Mouse (Mus musculus): ENCODE data around the gene Lacc1.
"Not testable (repeated sequence)": the region's sequence is repeated elsewhere in the genome, so short reads cannot be mapped to it uniquely, and the experiment has no call there.

Gene Lacc1

GRCm38 (mm10) chr14:77036226-77037046 is at the start of gene Lacc1, which contains the start of gene Ccdc122:
Gene Lacc1, minus strand, starts transcription at chr14:77036904.
Gene Ccdc122, plus strand, starts transcription at chr14:77036772.
- DNase-seq (ENCODE audit: low spot score in 2 of 2) = peak; percentile 77 to 86

- DNase-seq (ENCODE audit: low spot score in 2 of 2) = no peak
Observed at GRCm38 (mm10) chr14:77081248-77081647, 44.5 kb upstream of the Lacc1 start.

GRCm38 (mm10) chr14:77069361-77069760 is 32.7 kb upstream of the Lacc1 start:
- DNase-seq (ENCODE audit: low spot score in 2 of 2) = no peak

GRCm38 (mm10) chr14:77053288-77053687 is 16.6 kb upstream of the Lacc1 start:
- DNase-seq (ENCODE audit: low spot score in 2 of 2) = no peak

- no peak for DNase-seq (ENCODE audit: low spot score in 2 of 2)
Observed at GRCm38 (mm10) chr14:77037832-77038425, 1.2 kb upstream of the Lacc1 start.

GRCm38 (mm10) chr14:77037330-77037729 is 626 bp upstream of the Lacc1 start:
- DNase-seq (ENCODE audit: low spot score in 2 of 2) = no peak

GRCm38 (mm10) chr14:77034970-77035369 is 1.7 kb downstream of the Lacc1 start:
- DNase-seq (ENCODE audit: low spot score in 2 of 2) = no peak

- DNase-seq (ENCODE audit: low spot score in 2 of 2) = peak in 1 of 2 experiments; percentile 6
Observed at GRCm38 (mm10) chr14:77034175-77034915, 2.4 kb downstream of the Lacc1 start.

GRCm38 (mm10) chr14:77033391-77033790 is 3.3 kb downstream of the Lacc1 start:
- no peak for DNase-seq (ENCODE audit: low spot score in 2 of 2)

GRCm38 (mm10) chr14:77032433-77032832 is 4.3 kb downstream of the Lacc1 start:
- DNase-seq (ENCODE audit: low spot score in 2 of 2) = no peak

GRCm38 (mm10) chr14:77030808-77031207 is 5.9 kb downstream of the Lacc1 start:
- no peak for DNase-seq (ENCODE audit: low spot score in 2 of 2)

- DNase-seq (ENCODE audit: low spot score in 2 of 2) = no peak
Observed at GRCm38 (mm10) chr14:77029319-77030054, 7.2 kb downstream of the Lacc1 start.

- no peak for DNase-seq (ENCODE audit: low spot score in 2 of 2)
Observed at GRCm38 (mm10) chr14:77024499-77024898, 12.2 kb downstream of the Lacc1 start.

GRCm38 (mm10) chr14:77017211-77017610 is 19.5 kb downstream of the Lacc1 start:
- no peak for DNase-seq (ENCODE audit: low spot score in 2 of 2)

- not testable (repeated sequence) for DNase-seq (ENCODE audit: low spot score in 2 of 2)
Observed at GRCm38 (mm10) chr14:77016783-77017182, 19.9 kb downstream of the Lacc1 start.

- peak; percentile 31 to 52 for DNase-seq (ENCODE audit: low spot score in 2 of 2)
Observed at GRCm38 (mm10) chr14:77011804-77012203, 24.9 kb downstream of the Lacc1 start.

GRCm38 (mm10) chr14:77008238-77008637 is 28.5 kb downstream of the Lacc1 start:
- peak in 1 of 2 experiments; percentile 54 for DNase-seq (ENCODE audit: low spot score in 2 of 2)

GRCm38 (mm10) chr14:77005566-77005965 is 31.1 kb downstream of the Lacc1 start:
- no peak for DNase-seq (ENCODE audit: low spot score in 2 of 2)

GRCm38 (mm10) chr14:77004740-77005139 is 32.0 kb downstream of the Lacc1 start:
- no peak for DNase-seq (ENCODE audit: low spot score in 2 of 2)

GRCm38 (mm10) chr14:76990351-76990750 is 46.4 kb downstream of the Lacc1 start:
- not testable (repeated sequence) for DNase-seq (ENCODE audit: low spot score in 2 of 2)

GRCm38 (mm10) chr14:76981781-76982180 is 54.9 kb downstream of the Lacc1 start:
- DNase-seq (ENCODE audit: low spot score in 2 of 2) = no peak

- DNase-seq (ENCODE audit: low spot score in 2 of 2) = no peak
Observed at GRCm38 (mm10) chr14:76981176-76981575, 55.5 kb downstream of the Lacc1 start.
